Mouse (Mus musculus) ES-CJ7 (cell line): Measurements from ENCODE around the gene Gm15097.
"Not testable (repeated sequence)": the region's sequence is repeated elsewhere in the genome, so short reads cannot be mapped to it uniquely, and the experiment has no call there.

Experiments used
- DNase-seq: peaks from one replicate; pipeline ENCODE4 v3.0.0; 2011; ENCODE audit warnings: low read depth, low spot score

The Gm15097 gene

GRCm38 (mm10) chrX:149784173-149784572 is at the start of gene Gm15097:
Gene Gm15097 (plus strand): TSS chrX:149784473.
- not testable (repeated sequence) for DNase-seq

- peak; percentile 2 for DNase-seq
Measured at GRCm38 (mm10) chrX:149762853-149763252, 21.4 kb upstream of the Gm15097 start.

GRCm38 (mm10) chrX:149811178-149811577 is 26.9 kb downstream of the Gm15097 start:
- not testable (repeated sequence) for DNase-seq
